Mouse (Mus musculus) spleen, embryonic (tissue): ENCODE measurements around the gene Myof.

ENCODE experiments used
- CTCF ChIA-PET: fragments of 350-600 bp; sonication (Branson Sonifier 250); formaldehyde crosslinking; loops from one replicate; lab custom pipeline; 2022; lab: Charles Lee

Myof gene

GRCm38 (mm10) chr19:37955425-37956001, 87.9 kb downstream of the Myof start:
- CTCF ChIA-PET = interaction anchor here (0.6 to 1.9 kb wide), 4 partner anchors 71 to 398 kb away, joined by 3 to 6 read pairs (median 3); partner anchors contain the start of gene Myof

- CTCF ChIA-PET = interaction anchor here (0.6 to 1.9 kb wide), 3 partner anchors 71 to 398 kb away, joined by 3 to 6 read pairs (median 3); no protein-coding TSS in a partner anchor
Measured at GRCm38 (mm10) chr19:37954772-37955171, 88.6 kb downstream of the Myof start.

- CTCF ChIA-PET = interaction anchor here (1.0 kb wide), 1 partner anchor 399 kb away, joined by 3 read pairs; no protein-coding TSS in a partner anchor
Measured at GRCm38 (mm10) chr19:37954236-37954635, 89.1 kb downstream of the Myof start.

- CTCF ChIA-PET = interaction anchor here (0.7 kb wide), 1 partner anchor 947 kb away, joined by 6 read pairs; no protein-coding TSS in a partner anchor
Measured at GRCm38 (mm10) chr19:37946696-37947095, 96.7 kb downstream of the Myof start.

GRCm38 (mm10) chr19:37946053-37946452, 97.3 kb downstream of the Myof start:
- CTCF ChIA-PET = no interaction called here

- CTCF ChIA-PET = no interaction called here
Measured at GRCm38 (mm10) chr19:37939203-37939602, 104.2 kb downstream of the Myof start.

- CTCF ChIA-PET = no interaction called here
Measured at GRCm38 (mm10) chr19:37937092-37937491, 106.3 kb downstream of the Myof start.

- CTCF ChIA-PET = no interaction called here
Measured at GRCm38 (mm10) chr19:37934640-37935039, 108.7 kb downstream of the Myof start.

- CTCF ChIA-PET = interaction anchor here (0.6 kb wide), 1 partner anchor 544 kb away, joined by 3 read pairs; no protein-coding TSS in a partner anchor
Measured at GRCm38 (mm10) chr19:37932198-37932597, 111.2 kb downstream of the Myof start.

- CTCF ChIA-PET = no interaction called here
Measured at GRCm38 (mm10) chr19:37927911-37928310, 115.5 kb downstream of the Myof start.

GRCm38 (mm10) chr19:37925323-37925722, 118.1 kb downstream of the Myof start:
- CTCF ChIA-PET = no interaction called here

- CTCF ChIA-PET = no interaction called here
Measured at GRCm38 (mm10) chr19:37924266-37924665, 119.1 kb downstream of the Myof start.

GRCm38 (mm10) chr19:37921098-37921497, 122.3 kb downstream of the Myof start:
- CTCF ChIA-PET = no interaction called here

- CTCF ChIA-PET = no interaction called here
Measured at GRCm38 (mm10) chr19:37918515-37918932, 124.9 kb downstream of the Myof start.

GRCm38 (mm10) chr19:37914261-37914660, 129.1 kb downstream of the Myof start:
- CTCF ChIA-PET = no interaction called here

- CTCF ChIA-PET = no interaction called here
Measured at GRCm38 (mm10) chr19:37912501-37912900, 130.9 kb downstream of the Myof start.

GRCm38 (mm10) chr19:37909830-37910261, 133.5 kb downstream of the Myof start:
- CTCF ChIA-PET = interaction anchor here (0.6 kb wide), 1 partner anchor 109 kb away, joined by 5 read pairs; no protein-coding TSS in a partner anchor

- CTCF ChIA-PET = no interaction called here
Measured at GRCm38 (mm10) chr19:37907451-37908320, 135.7 kb downstream of the Myof start.

GRCm38 (mm10) chr19:37906916-37907315, 136.5 kb downstream of the Myof start:
- CTCF ChIA-PET = no interaction called here

- CTCF ChIA-PET = no interaction called here
Measured at GRCm38 (mm10) chr19:37896081-37896480, 147.3 kb downstream of the Myof start.

- CTCF ChIA-PET = no interaction called here
Measured at GRCm38 (mm10) chr19:37891006-37891405, 152.4 kb downstream of the Myof start.
